Mouse (Mus musculus) CH12.LX (cell line): Measurements from ENCODE around the gene Tex264. TPM values are rescaled to one million over a fixed set of nuclear protein-coding genes. Genes with fewer than 3 reads are reported as not detected.
"Not testable (repeated sequence)": the region's sequence is repeated elsewhere in the genome, so short reads cannot be mapped to it uniquely, and the experiment has no call there.

Experiments used
- DNase-seq: peaks from one replicate; pipeline ENCODE4 v3.0.0-alpha.2; 2013; ENCODE audit errors: extremely low read depth
- H3K27ac ChIP-seq: 2 replicates; pipeline ENCODE4 v1.5.1; 2012; ENCODE audit warnings: low read depth, mild to moderate bottlenecking, control low read depth, moderate library complexity; ENCODE audit not compliant: insufficient read depth
- H3K27me3 ChIP-seq: replicated peaks from 2 replicates; pipeline ENCODE3; 2012; ENCODE audit warnings: inconsistent platforms
- H3K36me3 ChIP-seq, 2 experiments: replicated peaks in 1 of 2; 2 replicates each; pipeline versions ENCODE3 to v1.6.1; 2012; ENCODE audit warnings: inconsistent platforms in 1 of 2, low read length in 1 of 2, mild to moderate bottlenecking in 1 of 2, mixed read lengths in 1 of 2, moderate library complexity in 1 of 2; ENCODE audit not compliant: control insufficient read depth in 1 of 2, insufficient read depth in 1 of 2
- H3K4me1 ChIP-seq, 2 experiments: 2 replicates each; pipeline ENCODE4 v1.6.1; 2012; ENCODE audit warnings: inconsistent platforms in 1 of 2, moderate library complexity in 1 of 2; ENCODE audit not compliant: insufficient read depth in 2 of 2, control insufficient read depth in 1 of 2
- H3K4me2 ChIP-seq: 2 replicates; pipeline ENCODE4 v1.6.1; 2012; ENCODE audit warnings: low read depth, mild to moderate bottlenecking, control low read depth; ENCODE audit not compliant: poor library complexity, insufficient read depth, severe bottlenecking
- H3K4me3 ChIP-seq, 3 experiments: fragments of 150-350 bp in 1 of 3; sonication (generic) in 1 of 3; replicated peaks in 1 of 3; 2 replicates each; pipeline versions ENCODE3 to v1.5.1; 2011 to 2012; ENCODE audit warnings: low read depth in 2 of 3, low read length in 2 of 3, mild to moderate bottlenecking in 2 of 3, moderate library complexity in 2 of 3, control low read depth in 1 of 3, improper control_type of control experiment in 1 of 3, inconsistent platforms in 1 of 3, mixed read lengths in 1 of 3; ENCODE audit not compliant: poor library complexity in 1 of 3
- H3K79me2 ChIP-seq: replicated peaks from 2 replicates; pipeline ENCODE4 v1.6.1; 2012; ENCODE audit warnings: mild to moderate bottlenecking, moderate library complexity; ENCODE audit not compliant: control insufficient read depth, poor library complexity, insufficient read depth, severe bottlenecking; ENCODE audit errors: extremely low read depth
- H3K9ac ChIP-seq: 2 replicates; pipeline ENCODE4 v1.6.1; 2012; ENCODE audit warnings: low read depth, mild to moderate bottlenecking, control low read depth, moderate library complexity; ENCODE audit not compliant: insufficient read depth
- H3K9me3 ChIP-seq: replicated peaks from 2 replicates; pipeline ENCODE3; 2012; ENCODE audit warnings: low read length, inconsistent platforms, mixed read lengths
- CHD2 ChIP-seq: IDR thresholded peaks from 2 replicates; pipeline ENCODE4 v1.6.1; 2011; ENCODE audit warnings: low read length, improper control_type of control experiment
- ELF1 ChIP-seq: IDR thresholded peaks from 2 replicates; pipeline ENCODE4 v1.6.1; 2014; ENCODE audit warnings: low read depth, mild to moderate bottlenecking, inconsistent platforms, low read length, improper control_type of control experiment
- EP300 ChIP-seq: IDR thresholded peaks from 2 replicates; pipeline ENCODE4 v1.6.1; 2011; ENCODE audit warnings: low read length, improper control_type of control experiment
- GABPA ChIP-seq: IDR thresholded peaks from 2 replicates; pipeline ENCODE4 v1.6.1; 2012; ENCODE audit warnings: low read depth, low read length, improper control_type of control experiment, inconsistent platforms; ENCODE audit not compliant: insufficient replicate concordance
- JUND ChIP-seq: conservative IDR thresholded peaks from 2 replicates; pipeline ENCODE4 v1.6.1; 2011; ENCODE audit warnings: low read depth, low read length, improper control_type of control experiment
- MAX ChIP-seq: IDR thresholded peaks from 2 replicates; pipeline ENCODE4 v1.6.1; 2011; ENCODE audit warnings: low read length, improper control_type of control experiment
- MAZ ChIP-seq: IDR thresholded peaks from 2 replicates; pipeline ENCODE4 v1.6.1; 2012; ENCODE audit warnings: low read depth, mild to moderate bottlenecking, inconsistent platforms, low read length, improper control_type of control experiment, moderate library complexity
- MXI1 ChIP-seq: IDR thresholded peaks from 2 replicates; pipeline ENCODE4 v1.6.1; 2011; ENCODE audit warnings: mild to moderate bottlenecking, low read depth, low read length, improper control_type of control experiment
- PAX5 ChIP-seq: IDR thresholded peaks from 2 replicates; pipeline ENCODE4 v1.6.1; 2012; ENCODE audit warnings: low read length, inconsistent platforms, mixed read lengths
- POLR2AphosphoS2 ChIP-seq: IDR thresholded peaks from 2 replicates; pipeline ENCODE4 v1.6.1; 2011; ENCODE audit warnings: low read depth, low read length, improper control_type of control experiment
- SIN3A ChIP-seq: IDR thresholded peaks from 2 replicates; pipeline ENCODE4 v1.6.1; 2012; ENCODE audit warnings: low read length, improper control_type of control experiment, inconsistent platforms
- SMC3 ChIP-seq: IDR thresholded peaks from 2 replicates; pipeline ENCODE4 v1.6.1; 2011; ENCODE audit warnings: low read depth, low read length, improper control_type of control experiment
- TBP ChIP-seq: conservative IDR thresholded peaks from 2 replicates; pipeline ENCODE4 v1.6.1; 2011; ENCODE audit warnings: low read depth, low read length, improper control_type of control experiment
- UBTF ChIP-seq: IDR thresholded peaks from 2 replicates; pipeline ENCODE4 v1.6.1; 2012; ENCODE audit warnings: low read depth, mild to moderate bottlenecking, inconsistent platforms, low read length, improper control_type of control experiment, moderate library complexity
- USF1 ChIP-seq: IDR thresholded peaks from 2 replicates; pipeline ENCODE4 v1.6.1; 2014; ENCODE audit warnings: low read depth, mild to moderate bottlenecking, inconsistent platforms, low read length, improper control_type of control experiment
- USF2 ChIP-seq: conservative IDR thresholded peaks from 2 replicates; pipeline ENCODE4 v1.6.1; 2011; ENCODE audit warnings: low read depth, low read length, improper control_type of control experiment
- ZC3H11A ChIP-seq: IDR thresholded peaks from 2 replicates; pipeline ENCODE4 v1.6.1; 2012; ENCODE audit warnings: low read depth, mild to moderate bottlenecking, inconsistent platforms, low read length, improper control_type of control experiment
- ZMIZ1 ChIP-seq: IDR thresholded peaks from 2 replicates; pipeline ENCODE4 v1.6.1; 2012; ENCODE audit warnings: low read depth, mild to moderate bottlenecking, inconsistent platforms, low read length, improper control_type of control experiment
- ZNF384 ChIP-seq: IDR thresholded peaks from 2 replicates; pipeline ENCODE4 v1.6.1; 2012; ENCODE audit warnings: low read depth, low read length, improper control_type of control experiment, inconsistent platforms
- dilution Hi-C: fragments of 300-500 bp; cut with MboI; formaldehyde crosslinking; loops from 2 replicates; pipeline ENCODE4 v1.14.3; 2020; ENCODE audit warnings: low sequenced_read_pairs; ENCODE audit not compliant: extremely low pct_unique_long_range_greater_than_20kb, extremely low pct_ligation_motif_present
- in situ Hi-C: fragments of 300-500 bp; cut with MboI; formaldehyde crosslinking; loops from 3 replicates; pipeline ENCODE4 v1.14.3; 2019; ENCODE audit warnings: low sequenced_read_pairs, low pct_ligation_motif_present, low pct_unique_long_range_greater_than_20kb, mixed read lengths
- polyA plus RNA-seq: library from polyadenylated mRNA; unstranded; fragments of >175 nt; gene quantifications from 2 replicates; pipeline ENCODE4 v1.2.1, GENCODE M21; 2012; ENCODE audit warnings: low read depth; ENCODE audit not compliant: insufficient read length
- total RNA-seq, 2 experiments: library from RNA; depleted of rRNA; stranded (reverse); fragments of 300-350 nt in 1 of 2; fragments of >200 nt in 1 of 2; gene quantifications; 2 replicates each; pipeline ENCODE4 v1.2.3; 2012 to 2014

The Tex264 gene
- total and polyA plus RNA-seq, 3 experiments, result 34.3 to 54.8 (median 45.3) TPM

DNA sequence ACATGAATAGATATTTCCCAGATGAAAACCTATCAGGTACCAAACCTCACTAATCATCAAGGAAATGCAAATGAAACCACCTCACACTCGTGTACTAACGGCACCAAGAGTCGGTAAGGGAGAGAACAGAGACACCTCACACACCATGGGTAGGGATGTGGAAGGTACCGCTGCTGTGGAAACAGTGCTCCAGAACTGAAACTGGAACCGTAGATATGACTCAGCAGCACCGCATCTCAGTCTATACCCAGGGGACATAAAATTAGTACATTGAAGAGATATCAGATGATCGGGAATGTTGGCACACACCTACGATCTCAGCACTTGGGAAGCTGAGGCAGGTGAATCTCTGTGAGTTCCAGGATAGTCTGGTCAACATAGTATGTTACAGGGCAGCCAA lies 47.6 kb downstream of the Tex264 start (continued):
- no peak for TF ChIP-seq TBP
- no peak for TF ChIP-seq ZMIZ1
- no peak for TF ChIP-seq MAZ
- no peak for TF ChIP-seq ELF1
- no peak for TF ChIP-seq MXI1
- TF ChIP-seq UBTF, result no peak
- no peak for TF ChIP-seq ZC3H11A

DNA sequence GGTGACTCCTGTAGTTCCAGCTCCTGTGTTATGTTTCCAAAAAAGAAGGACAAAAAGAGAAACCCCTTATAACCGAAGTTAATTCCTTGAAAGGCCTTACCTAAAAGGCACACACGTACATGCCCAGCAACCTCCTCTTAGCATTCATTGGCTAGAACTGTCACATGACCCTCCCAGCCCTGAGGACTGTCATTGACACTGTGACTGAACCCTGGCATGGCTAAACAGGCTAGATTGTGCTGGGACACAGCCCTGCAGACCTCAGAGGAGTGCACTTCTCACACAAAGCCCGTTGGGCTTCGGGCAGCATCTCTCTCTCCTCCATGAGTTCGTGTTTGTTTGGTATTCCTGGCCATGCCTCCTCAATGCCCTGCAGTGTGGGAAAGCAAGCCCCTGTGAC lies 53.5 kb downstream of the Tex264 start:
- Histone ChIP-seq H3K36me3 (no peaks in the 10 kb centered on the region), H3K27me3 (peaks cover 71% of the 10 kb centered on the region), H3K4me2 (no peak overlapping the region), H3K4me3 (no peak overlapping the region), H3K4me1 (no peaks in the 10 kb centered on the region), H3K9me3 (no peaks in the 10 kb centered on the region), H3K79me2 (no peaks in the 10 kb centered on the region)
- dilution Hi-C loops (no loop called here), in situ Hi-C loops (no loop called here)
- DNase-seq, result no peak
- peak; percentile 36; the same call in 1 of the 2 replicates for TF ChIP-seq USF2
- TF ChIP-seq JUND, result no peak
- peak; percentile 62 for TF ChIP-seq USF1
- TF ChIP-seq CHD2, result no peak
- no peak for TF ChIP-seq SMC3
- TF ChIP-seq, all 38 proteins: peak for 2
- H3K27ac ChIP-seq, result no peak overlapping the region
- no peak overlapping the region for H3K9ac ChIP-seq

DNA sequence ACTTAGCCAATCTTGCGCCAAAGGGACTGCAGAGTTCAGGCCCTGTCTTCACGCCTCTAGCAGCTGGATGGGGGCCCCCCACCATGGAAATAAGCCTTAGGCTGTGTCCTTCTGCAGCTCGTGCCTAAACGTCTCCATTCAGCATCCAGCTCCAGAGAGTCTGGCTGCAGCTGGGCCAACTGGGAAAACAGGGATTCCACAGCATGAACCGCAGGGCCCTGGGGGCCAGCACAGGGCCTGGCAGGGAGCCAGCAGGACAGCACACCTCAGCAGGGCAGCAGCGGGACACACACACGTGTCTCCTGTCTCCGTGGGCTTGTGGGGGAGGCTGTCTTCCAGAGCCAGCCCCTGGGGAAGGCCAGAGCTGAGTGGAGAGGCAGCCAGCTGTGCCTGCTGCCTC lies 57.9 kb downstream of the Tex264 start:
- in situ Hi-C loops, H3K4me1 ChIP-seq, dilution Hi-C loops, H3K79me2 ChIP-seq, DNase-seq, H3K4me2 ChIP-seq, H3K9me3 ChIP-seq, H3K27ac ChIP-seq, H3K9ac ChIP-seq, H3K36me3 ChIP-seq, H3K4me3 ChIP-seq: not testable (repeated sequence)
- peaks cover 73% of the 10 kb centered on the region for H3K27me3 ChIP-seq

DNA sequence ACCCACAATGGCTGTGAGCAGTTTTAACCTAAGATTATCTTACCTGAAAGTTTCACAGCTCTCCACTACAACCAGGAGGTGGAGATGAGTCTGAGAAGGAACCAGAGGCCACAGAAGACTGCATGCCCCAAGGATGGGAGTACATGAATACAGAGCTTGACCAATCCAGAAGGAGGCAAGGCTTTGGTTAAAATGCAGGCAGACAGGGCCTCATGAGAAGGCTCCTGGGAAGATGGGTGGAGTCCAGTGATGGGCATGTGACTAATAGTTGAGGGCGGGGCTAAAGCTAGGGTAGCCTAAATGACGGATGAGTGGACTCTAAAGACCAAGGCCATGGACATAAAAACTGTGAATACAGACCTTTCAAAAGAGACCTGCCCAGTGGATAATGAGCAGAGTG lies 59.4 kb downstream of the Tex264 start, which contains the start of gene Iqcf6:
TSS of gene Iqcf6 (plus strand) at position 301 of the 400 bp plus-strand sequence.
- no peaks in the 10 kb centered on the region for H3K79me2 ChIP-seq
- H3K36me3 ChIP-seq, result no peaks in the 10 kb centered on the region
- DNase-seq, result no peak
- H3K4me3 ChIP-seq, result no peak within 1 kb of the TSS
- no peak within 1 kb of the TSS for H3K4me2 ChIP-seq
- dilution Hi-C loops (no loop called here), in situ Hi-C loops (no loop called here)
- no peak within 1 kb of the TSS for H3K27ac ChIP-seq
- H3K9ac ChIP-seq, result no peak within 1 kb of the TSS
- H3K27me3 ChIP-seq, result peaks cover 73% of the 10 kb centered on the region
- peaks cover 2% of the 10 kb centered on the region for H3K9me3 ChIP-seq
- H3K4me1 ChIP-seq, result no peaks in the 10 kb centered on the region
- no peak for TF ChIP-seq POLR2AphosphoS2
- no peak for TF ChIP-seq ELF1
- TF ChIP-seq PAX5, result no peak
- no peak for TF ChIP-seq GABPA
- no peak for TF ChIP-seq SMC3
- no peak for TF ChIP-seq EP300
- no peak for TF ChIP-seq MAX
- no peak for TF ChIP-seq SIN3A
- no peak for TF ChIP-seq ZNF384
